Mouse (Mus musculus) C3H10T1/2 (cell line): Measurements from ENCODE around the gene 2010111I01Rik. TPM values are rescaled to one million over a fixed set of nuclear protein-coding genes. Genes with fewer than 3 reads are reported as not detected.

Experiments used
- polyA plus RNA-seq, 2 experiments: library from polyadenylated mRNA; unstranded; fragments of >200 nt; fragmentation: generic; extraction: Trizol; gene quantifications; one replicate each; pipeline ENCODE4 v1.2.1; 2012; ENCODE audit warnings: missing spikeins in 2 of 2

2010111I01Rik gene
- polyA plus RNA-seq, result 10 to 100 TPM; 19.1 to 28.9 TPM

GRCm38 (mm10) chr13:62964640-62965311 lies at the start of gene 2010111I01Rik:
Gene 2010111I01Rik, plus strand, starts transcription at chr13:62964893.

Other genes with a start within 250 kb of the 2010111I01Rik start
- 1 to 10 TPM in 1 of 2 experiments, under 1 TPM in 1; 0.19 to 2.3 TPM for gene Platr25, start 204.2 kb upstream of the 2010111I01Rik start, polyA plus RNA-seq
- gene Gm5141, start 179.1 kb upstream of the 2010111I01Rik start, polyA plus RNA-seq, result under 1 TPM; 0.12 to 0.93 TPM
- not detected for gene Fbp2, start 106.5 kb upstream of the 2010111I01Rik start, polyA plus RNA-seq
- not detected for gene Fbp1, start 76.6 kb upstream of the 2010111I01Rik start, polyA plus RNA-seq